Mouse (Mus musculus) forebrain, embryonic 13.5 days (tissue): Measurements from ENCODE around the gene Upf1. TPM values are rescaled to one million over a fixed set of nuclear protein-coding genes. Genes with fewer than 3 reads are reported as not detected.
A peak's percentile ranks its signal among the peaks of the same experiment; 100 is the strongest.

ENCODE experiments used
- ATAC-seq: fragments of 200-750 bp; cut with Nextera tagmentation; 2 replicates; pipeline ENCODE4 v1.8.0; 2017
- H3K27ac ChIP-seq: fragments of 300-500 bp; sonication (generic); 2 replicates; pipeline ENCODE4 v1.5.1; 2015; ENCODE audit warnings: inconsistent platforms, mild to moderate bottlenecking, moderate library complexity
- H3K27me3 ChIP-seq: fragments of 300-500 bp; sonication (generic); 2 replicates; pipeline ENCODE4 v1.6.1; 2015; ENCODE audit warnings: mild to moderate bottlenecking, inconsistent platforms
- H3K36me3 ChIP-seq: fragments of 300-500 bp; sonication (generic); 2 replicates; pipeline ENCODE4 v1.6.1; 2015; ENCODE audit warnings: mild to moderate bottlenecking, inconsistent platforms; ENCODE audit not compliant: poor library complexity, severe bottlenecking
- H3K4me1 ChIP-seq: fragments of 300-500 bp; sonication (generic); 2 replicates; pipeline ENCODE4 v1.6.1; 2015; ENCODE audit warnings: inconsistent platforms
- H3K4me2 ChIP-seq: fragments of 300-500 bp; sonication (generic); 2 replicates; pipeline ENCODE4 v1.6.1; 2015; ENCODE audit warnings: inconsistent platforms, mild to moderate bottlenecking, moderate library complexity
- H3K4me3 ChIP-seq: fragments of 300-500 bp; sonication (generic); 2 replicates; pipeline ENCODE4 v1.5.1; 2015; ENCODE audit warnings: mild to moderate bottlenecking, inconsistent platforms
- H3K9ac ChIP-seq: fragments of 300-500 bp; sonication (generic); 2 replicates; pipeline ENCODE4 v1.6.1; 2015; ENCODE audit warnings: mild to moderate bottlenecking, inconsistent platforms
- H3K9me3 ChIP-seq: fragments of 300-500 bp; sonication (generic); replicated peaks from 2 replicates; pipeline ENCODE4 v1.6.1; 2016; ENCODE audit warnings: inconsistent platforms
- WGBS: fragments of 180-500 bp; shearing (Covaris S2); methylation state at CpG from one replicate; pipeline ENCODE4 v1.1.7; 2015; 5-methylcytosine and 5-hydroxymethylcytosine counted together
- polyA plus RNA-seq: library from polyadenylated mRNA; unstranded; fragments of >200 nt; fragmentation: Nextera tagmentation; extraction: Ambion mirVana; gene quantifications from 2 replicates; pipeline ENCODE4 v1.2.1, GENCODE M21; 2015

Upf1 gene
- polyA plus RNA-seq, 1 experiment from 2014 or later: 16.3 TPM

DNA sequence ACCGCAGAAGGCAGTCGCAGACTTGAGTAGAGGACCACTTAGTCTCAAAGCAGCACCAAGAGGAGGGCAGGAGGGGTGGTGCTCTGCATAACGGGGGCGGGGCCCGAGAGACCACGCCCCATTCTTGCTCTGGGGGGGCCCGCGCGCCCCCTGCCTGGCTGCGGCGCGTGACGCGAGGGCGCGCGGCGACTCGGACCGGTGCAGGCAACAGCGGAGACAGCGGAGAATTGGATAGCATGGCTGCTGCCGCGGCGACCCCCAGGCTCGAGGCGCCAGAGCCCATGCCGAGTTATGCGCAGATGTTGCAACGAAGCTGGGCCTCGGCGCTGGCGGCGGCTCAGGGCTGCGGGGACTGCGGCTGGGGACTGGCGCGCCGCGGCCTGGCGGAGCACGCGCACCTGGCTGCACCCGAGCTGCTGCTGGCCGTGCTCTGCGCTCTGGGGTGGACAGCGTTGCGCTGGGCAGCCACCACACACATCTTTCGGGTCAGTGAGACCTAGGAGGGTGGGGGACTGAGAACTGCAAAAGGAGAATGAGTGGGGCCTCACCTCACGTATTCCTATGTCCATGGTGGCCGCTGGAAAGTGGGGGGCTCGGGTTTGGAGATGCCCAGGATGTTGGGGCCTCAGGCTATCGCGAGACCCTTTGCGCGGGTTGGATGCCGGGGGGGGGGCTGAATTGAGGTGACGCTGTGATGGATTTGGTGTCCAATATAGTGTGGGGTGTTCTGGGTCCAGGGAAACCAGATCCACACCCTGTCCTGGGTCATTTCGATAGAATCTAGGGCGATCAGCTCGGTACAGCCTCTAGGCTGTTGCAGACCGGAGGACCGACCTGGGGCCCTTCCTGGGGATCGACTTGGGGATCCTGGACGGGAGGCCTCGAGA lies 37.2 kb downstream of the Upf1 start, which contains the start of gene Cers1:
Gene Cers1, plus strand, starts transcription at position 152 of the 887 bp plus-strand sequence.
- no peaks in the 10 kb centered on the region for H3K9me3 ChIP-seq
- peaks cover 54% of the 10 kb centered on the region for H3K36me3 ChIP-seq
- H3K9ac ChIP-seq: peak within 1 kb of the TSS; percentile 85
- ATAC-seq: peak; percentile 48
- WGBS: 1% methylated on average over 65 of the region's 66 CpGs
- peaks cover 38% of the 10 kb centered on the region for H3K4me1 ChIP-seq
- H3K27me3 ChIP-seq: no peaks in the 10 kb centered on the region
- peak within 1 kb of the TSS; percentile 95 for H3K27ac ChIP-seq
- H3K4me3 ChIP-seq: peak within 1 kb of the TSS; percentile 61
- peak within 1 kb of the TSS; percentile 81 for H3K4me2 ChIP-seq

GRCm38 (mm10) chr8:70313399-70313798 lies 39.7 kb downstream of the Upf1 start:
- Histone ChIP-seq H3K4me3 (no peak overlapping the region), H3K27me3 (no peaks in the 10 kb centered on the region), H3K4me2 (no peak overlapping the region), H3K27ac (no peak overlapping the region), H3K36me3 (peaks cover 55% of the 10 kb centered on the region), H3K9me3 (no peaks in the 10 kb centered on the region), H3K9ac (no peak overlapping the region; the same call in 1 of the 2 replicates), H3K4me1 (peaks cover 37% of the 10 kb centered on the region)
- ATAC-seq: no peak
- 94% methylated on average over 2 of the region's 2 CpGs for WGBS

- H3K4me1 ChIP-seq: no peaks in the 10 kb centered on the region
- ATAC-seq: no peak
- no peak overlapping the region for H3K9ac ChIP-seq
- H3K4me2 ChIP-seq: no peak overlapping the region
- H3K4me3 ChIP-seq: no peak overlapping the region
- H3K27ac ChIP-seq: no peak overlapping the region
- H3K9me3 ChIP-seq: no peaks in the 10 kb centered on the region
- 28% methylated on average over 2 of the region's 2 CpGs for WGBS
- no peaks in the 10 kb centered on the region for H3K27me3 ChIP-seq
- H3K36me3 ChIP-seq: peaks cover 92% of the 10 kb centered on the region
Measured at GRCm38 (mm10) chr8:70309311-70309710, 43.8 kb downstream of the Upf1 start.

DNA sequence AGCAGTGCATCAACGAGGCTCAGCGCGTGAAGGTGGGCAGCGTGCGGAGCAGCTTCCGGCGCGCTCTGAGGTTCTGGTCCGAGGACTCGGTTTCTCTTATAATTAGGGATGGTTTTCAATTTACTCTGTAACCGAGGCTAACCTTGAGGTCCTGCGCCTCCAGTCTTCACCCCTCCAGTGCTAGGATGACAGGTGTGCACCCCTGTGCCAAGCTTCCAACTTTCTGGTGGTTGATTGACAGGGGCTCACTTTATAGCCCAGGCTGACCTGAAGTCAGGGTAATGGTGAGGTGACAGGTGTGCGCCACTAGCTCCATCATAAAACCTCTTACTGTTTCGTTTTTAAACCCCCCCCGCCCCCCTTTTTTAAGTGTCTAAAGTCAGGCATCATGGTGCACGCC lies 50.2 kb downstream of the Upf1 start:
- peak; percentile 34 for ATAC-seq
- Histone ChIP-seq H3K36me3 (peaks cover 51% of the 10 kb centered on the region), H3K27me3 (no peaks in the 10 kb centered on the region), H3K9me3 (no peaks in the 10 kb centered on the region), H3K9ac (peak overlapping the region; percentile 84), H3K4me3 (peak overlapping the region; percentile 65), H3K4me2 (peak overlapping the region; percentile 98), H3K4me1 (peaks cover 22% of the 10 kb centered on the region), H3K27ac (peak overlapping the region; percentile 5; the same call in 1 of the 2 replicates)
- WGBS: 5% methylated on average over 16 of the region's 16 CpGs

DNA sequence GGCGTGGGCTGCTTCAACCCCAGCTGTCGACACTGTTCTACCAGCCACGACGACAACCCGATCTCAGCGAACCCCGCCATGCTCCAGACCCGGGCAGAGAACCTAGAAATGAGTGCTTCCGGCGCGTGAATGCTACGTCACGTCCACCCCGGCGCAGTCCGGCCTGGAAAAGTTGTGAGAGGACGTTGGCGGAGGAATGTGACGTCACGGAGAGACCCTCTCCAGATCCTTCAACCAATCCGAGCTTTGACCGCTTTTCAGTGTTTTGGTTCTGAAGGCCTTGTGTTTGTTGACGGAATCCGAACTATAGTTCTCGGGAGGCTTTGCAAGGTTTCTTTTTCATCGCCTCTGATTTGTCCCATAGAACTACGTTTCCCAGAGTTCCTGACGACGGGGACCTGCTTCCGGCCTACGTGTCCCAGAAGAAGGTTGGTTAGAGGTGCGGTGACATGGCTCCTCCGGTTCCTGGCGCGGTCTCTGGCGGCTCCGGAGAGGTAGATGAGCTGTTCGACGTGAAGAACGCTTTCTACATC lies 50.7 kb downstream of the Upf1 start, which contains the start of the genes Ddx49 and Cope:
Gene Ddx49, minus strand, starts transcription at position 132 of the 533 bp plus-strand sequence.
Gene Cope, plus strand, starts transcription at position 161 of the 533 bp plus-strand sequence.
- Histone ChIP-seq H3K4me1 (peaks cover 22% of the 10 kb centered on the region), H3K36me3 (peaks cover 51% of the 10 kb centered on the region), H3K9ac (peak within 1 kb of the TSS; percentile 84), H3K27ac (peak within 1 kb of the TSS; percentile 5), H3K4me2 (peak within 1 kb of the TSS; percentile 98), H3K4me3 (peak within 1 kb of the TSS; percentile 65), H3K27me3 (no peaks in the 10 kb centered on the region), H3K9me3 (no peaks in the 10 kb centered on the region)
- WGBS: 0% methylated on average over 40 of the region's 40 CpGs
- peak; percentile 94 for ATAC-seq

DNA sequence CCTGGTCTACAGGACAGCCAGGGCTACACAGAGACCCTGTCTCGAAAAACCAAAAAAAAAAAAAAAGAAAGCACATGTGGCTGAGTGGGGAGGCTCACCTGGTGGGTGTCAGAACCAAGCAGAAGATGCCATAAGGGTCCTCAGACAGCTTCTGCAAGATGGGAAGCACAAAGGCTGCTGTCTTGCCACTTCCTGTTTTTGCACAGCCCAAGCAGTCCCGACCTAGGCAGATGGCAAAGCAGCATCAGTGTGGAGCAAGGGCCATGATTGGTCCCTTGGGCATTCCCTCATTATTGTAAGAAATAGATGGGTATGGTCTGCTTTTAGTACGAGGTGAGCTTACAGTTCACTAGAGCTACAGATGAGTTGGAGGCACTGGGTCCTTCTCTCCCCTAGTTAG lies 52.2 kb downstream of the Upf1 start:
- no peak overlapping the region for H3K4me3 ChIP-seq
- no peak overlapping the region for H3K4me2 ChIP-seq
- no peaks in the 10 kb centered on the region for H3K9me3 ChIP-seq
- no peak overlapping the region for H3K9ac ChIP-seq
- ATAC-seq: no peak
- H3K4me1 ChIP-seq: peaks cover 22% of the 10 kb centered on the region
- H3K27ac ChIP-seq: no peak overlapping the region
- H3K27me3 ChIP-seq: no peaks in the 10 kb centered on the region
- 86% methylated on average over 3 of the region's 3 CpGs for WGBS
- peaks cover 53% of the 10 kb centered on the region for H3K36me3 ChIP-seq

DNA sequence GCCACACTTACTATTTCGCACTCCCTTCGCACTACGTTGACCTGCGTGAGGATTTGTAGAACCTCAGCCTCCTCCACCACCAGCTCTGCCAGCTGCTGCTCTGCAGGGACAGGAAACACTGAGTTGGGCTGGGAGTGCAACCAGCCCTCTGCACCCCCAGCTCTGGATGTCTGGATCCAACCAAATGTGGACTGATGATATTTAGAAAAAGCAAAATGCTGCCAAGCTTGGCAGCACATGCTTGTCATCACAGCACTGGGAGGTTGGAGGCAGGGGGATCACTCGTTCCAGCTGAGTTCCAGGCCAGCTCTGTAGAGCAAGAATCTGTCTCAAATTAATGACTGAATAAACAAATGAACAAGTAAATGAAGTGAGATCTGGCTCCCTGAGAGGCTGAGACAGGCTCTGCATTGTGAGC lies 59.1 kb downstream of the Upf1 start:
- ATAC-seq: no peak
- 74% methylated on average over 5 of the region's 5 CpGs for WGBS
- no peak overlapping the region for H3K27ac ChIP-seq
- no peak overlapping the region for H3K4me3 ChIP-seq
- no peaks in the 10 kb centered on the region for H3K4me1 ChIP-seq
- H3K36me3 ChIP-seq: peaks cover 95% of the 10 kb centered on the region
- H3K9ac ChIP-seq: no peak overlapping the region
- H3K27me3 ChIP-seq: no peaks in the 10 kb centered on the region
- no peaks in the 10 kb centered on the region for H3K9me3 ChIP-seq
- H3K4me2 ChIP-seq: no peak overlapping the region

DNA sequence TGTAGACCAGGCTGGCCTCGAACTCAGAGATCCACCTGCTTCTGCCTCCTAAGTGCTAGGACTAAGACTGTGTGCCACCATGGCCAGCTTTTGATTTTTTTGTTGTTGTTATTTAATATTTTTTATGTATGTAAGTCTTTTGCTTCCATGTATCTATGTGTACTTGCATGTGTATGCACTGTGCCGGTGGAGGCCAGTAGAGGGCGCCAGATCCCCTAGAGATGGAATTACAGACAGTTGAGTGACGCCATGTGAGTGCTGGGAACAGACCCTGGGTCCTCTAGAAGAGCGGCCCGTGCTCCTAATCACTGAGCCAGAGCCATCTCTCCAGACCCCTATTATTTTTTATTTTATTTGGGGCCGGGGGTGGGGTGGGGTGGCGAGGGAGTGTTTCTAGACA lies 66.3 kb downstream of the Upf1 start:
- H3K27me3 ChIP-seq: no peaks in the 10 kb centered on the region
- H3K9me3 ChIP-seq: peaks cover 6% of the 10 kb centered on the region
- peaks cover 19% of the 10 kb centered on the region for H3K4me1 ChIP-seq
- H3K27ac ChIP-seq: no peak overlapping the region
- H3K4me3 ChIP-seq: no peak overlapping the region
- H3K36me3 ChIP-seq: peaks cover 71% of the 10 kb centered on the region
- no peak overlapping the region for H3K4me2 ChIP-seq
- no peak overlapping the region for H3K9ac ChIP-seq
- ATAC-seq: no peak
- WGBS: 91% methylated on average over 8 of the region's 8 CpGs

DNA sequence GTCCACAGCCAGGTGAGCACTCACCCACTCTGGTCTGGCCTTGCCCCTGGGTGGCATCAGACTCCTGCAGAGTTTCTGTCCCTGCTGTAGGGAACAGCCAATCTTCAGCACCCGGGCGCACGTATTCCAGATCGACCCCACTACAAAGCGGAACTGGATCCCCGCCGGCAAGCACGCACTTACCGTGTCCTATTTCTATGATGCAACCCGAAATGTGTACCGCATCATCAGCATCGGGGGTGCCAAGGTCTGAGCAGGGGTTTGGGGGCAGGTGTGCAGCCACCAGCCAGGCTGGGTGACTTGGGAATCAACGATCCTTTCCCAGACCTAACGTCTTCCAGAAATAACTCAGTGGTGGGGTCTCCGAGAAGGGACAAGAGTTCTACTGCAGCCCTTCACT lies 67.8 kb downstream of the Upf1 start:
- no peak overlapping the region for H3K27ac ChIP-seq
- H3K4me3 ChIP-seq: no peak overlapping the region
- no peaks in the 10 kb centered on the region for H3K27me3 ChIP-seq
- WGBS: 96% methylated on average over 15 of the region's 15 CpGs
- H3K4me2 ChIP-seq: no peak overlapping the region
- H3K9ac ChIP-seq: no peak overlapping the region
- H3K4me1 ChIP-seq: peaks cover 19% of the 10 kb centered on the region
- H3K36me3 ChIP-seq: peaks cover 57% of the 10 kb centered on the region
- peaks cover 6% of the 10 kb centered on the region for H3K9me3 ChIP-seq
- no peak for ATAC-seq

DNA sequence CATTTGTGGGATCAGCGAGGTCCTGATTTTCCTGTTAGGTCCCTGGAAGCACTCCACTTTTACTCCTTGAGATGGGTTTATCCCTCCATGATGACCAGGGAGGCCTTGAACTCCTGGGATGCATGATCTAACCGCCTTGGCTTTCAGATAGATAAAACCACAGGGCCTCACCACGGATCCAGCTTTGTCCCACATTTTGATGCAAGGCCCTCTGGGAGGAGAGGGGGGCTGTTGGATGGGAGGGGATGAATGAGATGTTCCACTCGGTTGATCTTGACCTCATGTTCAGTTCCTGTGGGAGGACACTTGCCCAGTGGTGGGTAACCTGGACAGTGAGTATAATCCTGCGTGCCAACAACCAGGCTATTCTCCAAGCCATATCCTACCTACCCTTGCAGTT lies 68.7 kb downstream of the Upf1 start:
- ATAC-seq: no peak
- peak overlapping the region; percentile 91; the same call in 1 of the 2 replicates for H3K4me3 ChIP-seq
- H3K9ac ChIP-seq: no peak overlapping the region
- peaks cover 48% of the 10 kb centered on the region for H3K36me3 ChIP-seq
- no peak overlapping the region for H3K27ac ChIP-seq
- H3K4me2 ChIP-seq: peak overlapping the region; percentile 91
- no peaks in the 10 kb centered on the region for H3K27me3 ChIP-seq
- WGBS: 81% methylated on average over 5 of the region's 5 CpGs
- peaks cover 19% of the 10 kb centered on the region for H3K4me1 ChIP-seq
- peaks cover 6% of the 10 kb centered on the region for H3K9me3 ChIP-seq

DNA sequence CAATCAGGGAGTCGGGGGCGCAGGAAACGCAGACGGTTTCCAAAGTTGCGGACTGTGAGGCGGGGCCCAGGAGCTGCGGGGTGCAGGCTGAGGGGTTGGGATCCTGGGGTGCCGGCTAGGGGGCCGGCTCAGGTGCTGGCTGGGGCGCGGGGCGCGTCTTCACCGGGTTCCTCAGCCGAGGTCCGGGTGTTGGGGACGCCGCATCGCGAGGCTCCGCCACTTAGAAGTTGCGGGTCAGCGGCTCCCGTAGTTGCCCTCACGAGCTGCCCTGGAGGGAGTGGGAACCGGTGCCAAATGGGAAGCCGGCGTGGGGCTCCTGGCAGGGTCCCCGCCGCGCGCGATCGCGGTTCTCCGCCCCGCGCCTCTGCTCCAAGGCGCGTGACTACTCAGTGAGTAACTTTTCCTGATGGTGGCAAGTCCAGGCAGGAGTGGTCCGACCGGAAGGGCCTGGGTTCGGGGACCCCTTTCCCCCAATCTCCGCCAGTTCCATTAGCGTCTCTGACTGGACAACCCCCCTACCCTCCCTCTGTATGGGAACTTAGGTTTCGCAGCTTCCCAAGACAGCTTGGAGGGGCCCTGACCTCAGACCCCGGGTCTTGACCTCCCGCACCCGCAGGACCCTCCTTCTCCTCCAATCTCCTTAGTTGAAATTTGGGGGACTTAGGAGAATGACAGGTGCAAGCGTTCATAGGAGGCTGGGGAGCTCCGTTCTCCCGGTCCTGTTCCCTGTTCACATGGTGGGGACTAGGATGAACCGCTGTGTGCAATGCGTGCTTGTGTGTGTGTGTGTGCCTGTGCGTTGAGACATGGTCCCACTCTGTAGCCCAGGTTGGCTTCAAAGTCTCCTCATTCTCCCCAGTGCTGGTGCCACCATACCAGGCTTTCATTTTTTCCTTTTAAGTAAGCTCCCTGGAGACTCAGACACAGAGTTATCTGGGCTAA lies 69.7 kb downstream of the Upf1 start:
- Histone ChIP-seq H3K36me3 (peaks cover 38% of the 10 kb centered on the region), H3K9me3 (peaks cover 6% of the 10 kb centered on the region), H3K9ac (peak overlapping the region; percentile 96), H3K4me3 (peak overlapping the region; percentile 91), H3K27ac (peak overlapping the region; percentile 62), H3K27me3 (no peaks in the 10 kb centered on the region), H3K4me1 (peaks cover 19% of the 10 kb centered on the region), H3K4me2 (peak overlapping the region; percentile 91)
- WGBS: 2% methylated on average over 52 of the region's 55 CpGs
- peak; percentile 61 for ATAC-seq
